Mouse (Mus musculus) macrophage (primary cell): ENCODE data around the gene Inafm1. TPM values are rescaled to one million over a fixed set of nuclear protein-coding genes. Genes with fewer than 3 reads are reported as not detected.

ENCODE experiments used
- polyA plus RNA-seq: library from polyadenylated mRNA; stranded (reverse); fragments of 250-400 nt; gene quantifications from 3 replicates; pipeline ENCODE4 v1.2.4, GENCODE M21; 2018; ENCODE audit warnings: inconsistent platforms

The Inafm1 gene
- polyA plus RNA-seq, 1 experiment from 2014 or later = 1.9 TPM

Other genes with a start within 250 kb of the Inafm1 start
- 4.9 to 8.7 TPM (median 8.4 TPM) in 3 replicates for gene Bicra, start 225.7 kb downstream of the Inafm1 start, polyA plus RNA-seq
- not detected in 3 replicates for gene Zfp541, start 211.8 kb downstream of the Inafm1 start, polyA plus RNA-seq
- gene Napa, start 175.2 kb downstream of the Inafm1 start, polyA plus RNA-seq = 85.4 to 112 TPM (median 98.6 TPM) in 3 replicates
- gene Kptn, start 153.7 kb downstream of the Inafm1 start, polyA plus RNA-seq = 3.3 to 6.8 TPM (median 5.9 TPM) in 3 replicates
- not detected in 3 replicates for gene Slc8a2, start 143.8 kb downstream of the Inafm1 start, polyA plus RNA-seq
- gene Meis3, start 98.5 kb downstream of the Inafm1 start, polyA plus RNA-seq = 10.2 to 15.0 TPM (median 11.2 TPM) in 3 replicates
- gene Dhx34, start 51.6 kb downstream of the Inafm1 start, polyA plus RNA-seq = 11.6 to 20.4 TPM (median 18.5 TPM) in 3 replicates
- 5.3 to 5.8 TPM (median 5.7 TPM) in 3 replicates for gene C5ar2, start 29.5 kb downstream of the Inafm1 start, polyA plus RNA-seq
- gene C5ar1, start 14.1 kb downstream of the Inafm1 start, polyA plus RNA-seq = 254 to 928 TPM (median 285 TPM) in 3 replicates
- gene Ccdc9, start 13.2 kb upstream of the Inafm1 start, polyA plus RNA-seq = 99.0 to 183 TPM (median 120 TPM) in 3 replicates
- gene Bbc3, start 34.8 kb upstream of the Inafm1 start, polyA plus RNA-seq = 5.0 to 24.1 TPM (median 6.4 TPM) in 3 replicates
- gene Sae1, start 114.2 kb upstream of the Inafm1 start, polyA plus RNA-seq = 50.0 to 88.6 TPM (median 68.1 TPM) in 3 replicates
- gene Zc3h4, start 127.3 kb upstream of the Inafm1 start, polyA plus RNA-seq = 23.8 to 26.3 TPM (median 25.4 TPM) in 3 replicates
- gene Tmem160, start 179.2 kb upstream of the Inafm1 start, polyA plus RNA-seq = 9.5 to 50.4 TPM (median 41.7 TPM) in 3 replicates
- not detected in 3 replicates for gene Npas1, start 204.1 kb upstream of the Inafm1 start, polyA plus RNA-seq